Mouse (Mus musculus) mesoderm, embryonic 11.5 days (tissue): Measurements from ENCODE around the gene Arhgap29.

ENCODE experiments used
- DNase-seq: peaks from one replicate; pipeline ENCODE4 v3.0.0-alpha.2; 2012; ENCODE audit warnings: low read depth, low spot score

The Arhgap29 gene

GRCm38 (mm10) chr3:121952041-121952591, at the start of gene Arhgap29:
Arhgap29 (plus strand) TSS chr3:121952541.
- no peak for DNase-seq

GRCm38 (mm10) chr3:121902729-121903128, 49.6 kb upstream of the Arhgap29 start:
- no peak for DNase-seq

GRCm38 (mm10) chr3:121903286-121903685, 49.1 kb upstream of the Arhgap29 start:
- DNase-seq, result no peak

- no peak for DNase-seq
These were observed 48.6 kb upstream of the Arhgap29 start for GRCm38 (mm10) chr3:121903695-121904094.

- no peak for DNase-seq
These were observed 47.9 kb upstream of the Arhgap29 start for GRCm38 (mm10) chr3:121904476-121904875.

GRCm38 (mm10) chr3:121906623-121907022, 45.7 kb upstream of the Arhgap29 start:
- DNase-seq, result no peak

GRCm38 (mm10) chr3:121909155-121909554, 43.2 kb upstream of the Arhgap29 start:
- DNase-seq, result no peak

- DNase-seq, result no peak
These were observed 38.9 kb upstream of the Arhgap29 start for GRCm38 (mm10) chr3:121913476-121913875.

- no peak for DNase-seq
These were observed 37.7 kb upstream of the Arhgap29 start for GRCm38 (mm10) chr3:121914459-121915185.

GRCm38 (mm10) chr3:121915191-121915590, 37.1 kb upstream of the Arhgap29 start:
- no peak for DNase-seq

GRCm38 (mm10) chr3:121916802-121917532, 35.4 kb upstream of the Arhgap29 start:
- DNase-seq, result no peak

- DNase-seq, result no peak
These were observed 34.7 kb upstream of the Arhgap29 start for GRCm38 (mm10) chr3:121917658-121918057.

- no peak for DNase-seq
These were observed 32.4 kb upstream of the Arhgap29 start for GRCm38 (mm10) chr3:121919961-121920360.

GRCm38 (mm10) chr3:121920769-121921168, 31.6 kb upstream of the Arhgap29 start:
- no peak for DNase-seq

GRCm38 (mm10) chr3:121924768-121925486, 27.4 kb upstream of the Arhgap29 start:
- no peak for DNase-seq

- DNase-seq, result no peak
These were observed 24.7 kb upstream of the Arhgap29 start for GRCm38 (mm10) chr3:121927601-121928000.

GRCm38 (mm10) chr3:121932815-121933214, 19.5 kb upstream of the Arhgap29 start:
- DNase-seq, result no peak

- DNase-seq, result no peak
These were observed 16.1 kb upstream of the Arhgap29 start for GRCm38 (mm10) chr3:121936241-121936640.

GRCm38 (mm10) chr3:121937036-121937435, 15.3 kb upstream of the Arhgap29 start:
- no peak for DNase-seq

- no peak for DNase-seq
These were observed 12.7 kb upstream of the Arhgap29 start for GRCm38 (mm10) chr3:121939658-121940057.

- DNase-seq, result no peak
These were observed 12.0 kb upstream of the Arhgap29 start for GRCm38 (mm10) chr3:121940094-121940889.
